Mouse (Mus musculus) ES-E14 (cell line): Measurements from ENCODE around the gene Adamts8. TPM values are rescaled to one million over a fixed set of nuclear protein-coding genes. Genes with fewer than 3 reads are reported as not detected.

ENCODE experiments used
- DNase-seq: peaks from one replicate; pipeline ENCODE4 v3.0.0-alpha.2; 2013; ENCODE audit warnings: low read depth, low spot score
- H3K27ac ChIP-seq: 2 replicates; pipeline ENCODE4 v1.5.1; 2012; ENCODE audit warnings: low read depth, mild to moderate bottlenecking, low read length, moderate library complexity, mixed read lengths; ENCODE audit not compliant: poor library complexity, insufficient read depth, severe bottlenecking
- H3K36me3 ChIP-seq: 2 replicates; pipeline ENCODE4 v1.6.1; 2012; ENCODE audit warnings: mild to moderate bottlenecking, low read length, moderate library complexity, mixed read lengths; ENCODE audit not compliant: control insufficient read depth, poor library complexity, insufficient read depth, severe bottlenecking
- H3K4me1 ChIP-seq, 2 experiments: fragments of 150-350 bp in 1 of 2; sonication (generic) in 1 of 2; 2 replicates each; pipeline ENCODE4 v1.6.1; 2012; ENCODE audit warnings: low read length in 2 of 2, mild to moderate bottlenecking in 1 of 2, mixed read lengths in 1 of 2; ENCODE audit not compliant: control insufficient read depth in 2 of 2, insufficient read depth in 2 of 2, poor library complexity in 1 of 2
- H3K4me3 ChIP-seq, 2 experiments: fragments of 150-350 bp in 1 of 2; sonication (generic) in 1 of 2; 2 replicates each; pipeline ENCODE4 v1.5.1; 2012; ENCODE audit warnings: low read length in 2 of 2, low read depth in 1 of 2, mild to moderate bottlenecking in 1 of 2, mixed read lengths in 1 of 2; ENCODE audit not compliant: insufficient read depth in 1 of 2, poor library complexity in 1 of 2, severe bottlenecking in 1 of 2
- H3K9ac ChIP-seq: 2 replicates; pipeline ENCODE4 v1.6.1; 2012; ENCODE audit warnings: low read depth, mild to moderate bottlenecking, low read length, mixed read lengths; ENCODE audit not compliant: poor library complexity, insufficient read depth, severe bottlenecking
- H3K9me3 ChIP-seq: fragments of 150-350 bp; sonication (generic); 2 replicates; pipeline ENCODE4 v1.6.1; 2012; ENCODE audit warnings: low read depth, mild to moderate bottlenecking, low read length; ENCODE audit not compliant: control insufficient read depth, insufficient read depth
- CHD2 ChIP-seq: IDR thresholded peaks from 2 replicates; pipeline ENCODE4 v1.6.1; 2014; ENCODE audit warnings: mild to moderate bottlenecking, low read depth, low read length, inconsistent platforms
- HCFC1 ChIP-seq: IDR thresholded peaks from 2 replicates; pipeline ENCODE4 v1.6.1; 2012; ENCODE audit warnings: low read length, inconsistent platforms, borderline replicate concordance; ENCODE audit not compliant: insufficient read depth
- MAFK ChIP-seq: IDR thresholded peaks from 2 replicates; pipeline ENCODE4 v1.6.1; 2014; ENCODE audit warnings: mild to moderate bottlenecking, low read depth, low read length, inconsistent platforms; ENCODE audit not compliant: insufficient read depth
- ZC3H11A ChIP-seq: IDR thresholded peaks from 2 replicates; pipeline ENCODE4 v1.6.1; 2012; ENCODE audit warnings: low read depth, mild to moderate bottlenecking, inconsistent platforms, low read length, borderline replicate concordance
- ZNF384 ChIP-seq: IDR thresholded peaks from 2 replicates; pipeline ENCODE4 v1.6.1; 2012; ENCODE audit warnings: low read depth, low read length, inconsistent platforms
- in situ Hi-C, 2 experiments: fragments of 600-800 bp; cut with MboI; formaldehyde crosslinking; loops; one replicate each; pipeline ENCODE4 v1.15.1; 2025; ENCODE audit warnings: low sequenced_read_pairs in 2 of 2, inconsistent platforms in 1 of 2; ENCODE audit not compliant: unreplicated experiment in 2 of 2
- total RNA-seq: library from RNA; depleted of rRNA; stranded (reverse); fragments of 300-350 nt; gene quantifications from 2 replicates; pipeline ENCODE4 v1.2.3, GENCODE M21; 2012; rRNA removed

Gene Adamts8
- 5.4 and 5.9 TPM in 2 replicates for total RNA-seq

GRCm38 (mm10) chr9:30942512-30943313 is at the start of gene Adamts8:
Gene Adamts8, plus strand, starts transcription at chr9:30942562.
- Histone ChIP-seq H3K36me3 (no peaks in the 10 kb centered on the region), H3K9me3 (no peaks in the 10 kb centered on the region), H3K27ac (no peak within 1 kb of the TSS), H3K4me1 (peaks cover 0 to 7% of the 10 kb centered on the region in 2 experiments; a peak in 1 of 4 replicates), H3K4me3 (peak within 1 kb of the TSS; percentile 64 to 75), H3K9ac (peak within 1 kb of the TSS; percentile 21)
- in situ Hi-C loops, result loop anchor here (5.0 to 10.0 kb wide), 3 partner anchors 145 to 468 kb away; no protein-coding TSS in a partner anchor
- no peak for TF ChIP-seq HCFC1
- TF ChIP-seq CHD2, result no peak
- no peak for TF ChIP-seq ZNF384
- no peak for TF ChIP-seq MAFK
- no peak for TF ChIP-seq ZC3H11A
- DNase-seq, result peak; percentile 35

DNA sequence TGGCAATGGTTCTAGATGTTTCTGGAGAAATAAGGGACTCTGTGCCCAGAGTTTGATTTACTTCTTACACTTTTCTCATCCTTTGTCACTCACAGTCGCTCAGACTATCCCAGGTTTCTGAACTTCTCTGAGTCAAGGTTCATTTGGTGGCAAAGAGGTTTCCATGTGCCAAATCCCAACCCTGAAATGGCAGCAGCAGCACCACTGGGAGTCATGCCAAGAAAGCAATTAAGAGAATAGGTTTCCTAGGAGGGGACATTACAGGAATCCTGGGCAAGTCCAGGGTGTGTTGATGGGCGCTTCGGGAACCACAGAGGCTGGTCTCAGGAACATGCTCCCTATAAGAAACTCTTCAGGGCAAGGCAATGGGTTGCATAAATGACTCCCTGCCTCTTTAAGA is 46.7 kb upstream of the Adamts8 start:
- in situ Hi-C loops, result no loop called here
- no peaks in the 10 kb centered on the region for H3K4me1 ChIP-seq
- no peaks in the 10 kb centered on the region for H3K9me3 ChIP-seq
- no peak overlapping the region for H3K27ac ChIP-seq
- TF ChIP-seq CHD2 (no peak), HCFC1 (no peak)
- H3K36me3 ChIP-seq, result no peaks in the 10 kb centered on the region
- DNase-seq, result no peak
- H3K9ac ChIP-seq, result no peak overlapping the region
- no peak overlapping the region for H3K4me3 ChIP-seq

DNA sequence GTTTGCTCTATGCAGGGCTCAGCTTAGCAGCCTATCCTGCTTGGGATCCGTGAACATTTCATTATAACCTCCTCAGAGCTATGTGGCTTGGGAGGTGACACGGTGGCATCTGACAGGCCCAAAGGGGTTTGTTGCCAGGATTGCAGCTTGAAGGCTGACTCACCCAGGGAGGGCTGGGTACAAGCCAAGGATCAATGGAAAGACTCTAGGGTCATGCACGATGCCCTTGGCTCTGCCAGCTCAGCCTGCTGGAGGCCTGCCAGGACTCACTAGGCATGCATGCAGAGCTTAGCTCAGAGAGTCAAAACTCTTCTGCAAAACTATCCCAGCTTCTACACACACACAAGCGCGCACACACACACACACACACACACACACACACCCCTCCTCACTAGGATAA is 45.6 kb upstream of the Adamts8 start:
- Histone ChIP-seq H3K4me1 (no peaks in the 10 kb centered on the region), H3K9ac (no peak overlapping the region), H3K4me3 (no peak overlapping the region), H3K27ac (no peak overlapping the region), H3K36me3 (no peaks in the 10 kb centered on the region), H3K9me3 (no peaks in the 10 kb centered on the region)
- no peak for DNase-seq
- in situ Hi-C loops, result no loop called here
- TF ChIP-seq MAFK (no peak), ZC3H11A (no peak), ZNF384 (no peak), HCFC1 (no peak), CHD2 (no peak)

- H3K9ac ChIP-seq, result no peak overlapping the region
- in situ Hi-C loops, result no loop called here
- H3K4me3 ChIP-seq, result no peak overlapping the region
- no peaks in the 10 kb centered on the region for H3K9me3 ChIP-seq
- no peak overlapping the region for H3K27ac ChIP-seq
- TF ChIP-seq ZC3H11A (no peak), MAFK (no peak), HCFC1 (no peak), CHD2 (no peak), ZNF384 (no peak)
- H3K4me1 ChIP-seq, result no peaks in the 10 kb centered on the region
- no peak for DNase-seq
- H3K36me3 ChIP-seq, result no peaks in the 10 kb centered on the region
Measured at GRCm38 (mm10) chr9:30897169-30897568, 45.2 kb upstream of the Adamts8 start.

GRCm38 (mm10) chr9:30902152-30902551 is 40.2 kb upstream of the Adamts8 start:
- in situ Hi-C loops, result no loop called here

More at GRCm38 (mm10) chr9:30902152-30902551, 40.2 kb upstream of the Adamts8 start:
- Histone ChIP-seq H3K9me3 (no peaks in the 10 kb centered on the region), H3K27ac (no peak overlapping the region), H3K4me1 (no peaks in the 10 kb centered on the region), H3K36me3 (no peaks in the 10 kb centered on the region), H3K4me3 (0 out of 4 replicates have a peak overlapping the region, but pooled peaks of 1 of the 2 experiments have one; percentile 33), H3K9ac (no peak overlapping the region)
- TF ChIP-seq ZNF384 (no peak), ZC3H11A (no peak), MAFK (no peak), HCFC1 (no peak), CHD2 (no peak)
- no peak for DNase-seq
